Mouse (Mus musculus) retina, postnatal 7 days (tissue): ENCODE measurements around the gene Macrod1.

ENCODE experiments used
- DNase-seq: peaks from one replicate; pipeline ENCODE4 v3.0.0-alpha.2; 2012; ENCODE audit warnings: low read depth, low spot score

The Macrod1 gene

DNA sequence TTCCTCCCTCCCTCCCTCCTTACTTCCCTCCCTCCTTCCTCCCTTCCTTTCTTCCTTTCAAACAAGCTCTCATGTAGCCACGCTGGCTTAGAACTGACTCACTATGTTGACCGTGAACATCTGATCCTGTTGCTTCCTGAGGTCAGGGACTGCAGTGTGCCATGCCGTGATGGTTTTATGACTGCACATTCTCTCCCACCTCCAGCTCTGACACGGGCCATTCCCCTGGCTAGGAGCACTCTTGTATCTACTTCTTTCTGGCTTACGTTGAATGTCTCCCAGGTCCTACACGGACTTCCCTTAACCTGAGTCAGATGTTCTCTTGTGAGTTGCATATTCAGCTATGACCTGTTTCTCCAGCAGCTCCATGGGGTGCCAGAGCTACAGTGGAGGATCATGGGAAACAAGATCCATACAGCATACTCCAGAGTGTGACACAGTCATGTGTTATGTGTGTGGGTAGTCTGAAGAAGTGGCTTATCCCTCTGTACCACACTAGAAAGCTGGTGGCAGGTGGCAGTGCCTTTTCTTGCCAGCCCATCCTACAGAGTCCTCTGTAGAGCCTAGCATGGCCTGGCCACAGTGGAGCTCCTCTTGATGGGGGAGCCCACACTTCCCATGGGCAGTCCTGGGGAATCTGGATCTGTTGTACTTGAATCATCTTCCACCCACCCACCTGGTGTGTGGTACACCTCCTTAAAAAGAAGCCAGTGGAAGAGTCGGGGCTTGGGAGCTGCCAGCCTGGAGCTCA, 25.1 kb downstream of the Macrod1 start:
- no peak for DNase-seq

DNA sequence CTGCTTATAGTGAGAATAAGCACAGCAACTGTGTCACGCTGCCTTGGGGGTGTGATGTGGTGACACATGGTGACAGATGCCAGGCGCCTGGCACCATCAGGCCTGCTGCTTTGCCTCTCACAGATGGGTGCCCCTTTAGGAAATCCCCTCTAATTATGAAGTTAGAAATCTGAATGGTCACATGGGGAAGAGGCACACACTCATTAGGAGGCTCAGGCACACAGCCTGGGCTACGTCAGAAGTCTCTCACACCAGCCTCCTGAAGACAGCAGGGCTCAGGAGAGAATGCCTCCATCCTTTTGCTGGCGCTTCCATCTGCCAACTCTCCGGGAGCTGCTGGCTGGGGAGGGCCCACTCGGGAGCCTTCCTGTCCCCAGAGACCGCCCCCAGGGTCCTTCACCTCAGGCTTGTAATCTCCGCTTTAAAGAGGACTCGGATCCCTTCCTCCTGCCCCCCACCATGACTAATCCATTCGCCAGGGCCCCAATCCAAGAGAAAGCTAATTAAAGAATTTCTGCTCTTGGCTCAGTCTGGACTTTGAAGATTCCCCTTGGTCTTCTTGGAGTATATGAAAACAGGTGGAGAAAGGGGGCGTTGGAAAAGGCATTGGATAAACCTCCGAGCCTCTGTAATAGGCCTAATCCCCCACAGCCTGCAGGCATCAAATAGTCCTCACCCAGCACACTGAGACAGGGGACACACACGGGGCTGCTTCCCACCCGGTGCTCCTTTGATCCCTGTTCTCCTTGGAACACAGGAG, 26.6 kb downstream of the Macrod1 start:
- no peak for DNase-seq

DNA sequence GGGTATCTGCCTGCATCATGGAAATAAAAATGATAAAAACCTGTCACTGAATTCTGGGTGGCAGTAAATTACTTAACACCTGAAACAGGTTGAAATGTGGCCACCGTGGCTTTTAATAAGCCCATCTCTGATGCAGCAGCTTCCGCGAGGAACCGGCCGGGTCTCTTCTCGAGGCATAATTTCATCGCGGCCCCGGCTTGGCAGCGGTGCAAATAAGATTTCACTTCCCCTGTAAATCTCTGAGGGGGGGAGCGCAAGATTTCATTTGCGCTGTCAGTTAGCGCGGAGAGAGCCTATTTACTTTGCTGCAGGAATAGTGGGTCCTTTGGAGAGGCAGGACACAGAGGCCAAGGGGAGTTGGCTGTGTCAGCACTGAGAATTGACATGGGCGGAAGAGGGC, 28.1 kb downstream of the Macrod1 start:
- DNase-seq: no peak

DNA sequence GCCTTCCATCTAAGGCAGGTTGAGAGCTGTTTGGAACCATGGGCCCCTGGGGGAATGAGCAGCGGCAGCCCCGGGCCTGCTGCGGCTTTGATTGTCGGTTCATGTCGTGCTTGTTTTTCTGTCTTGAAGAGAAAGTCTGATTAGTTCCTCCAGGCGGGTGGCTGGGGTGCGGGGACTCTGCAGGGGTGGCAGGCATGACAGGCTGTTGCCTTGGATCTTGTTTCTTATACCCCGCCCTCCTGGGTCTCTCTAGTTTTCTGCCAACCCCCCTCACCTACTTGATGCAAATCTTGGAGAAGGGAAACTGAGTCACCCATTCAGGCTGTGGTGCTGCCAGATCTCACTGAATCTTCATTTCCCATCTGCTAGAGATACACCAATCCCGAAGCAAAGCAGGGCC, 31.9 kb downstream of the Macrod1 start:
- DNase-seq: no peak

DNA sequence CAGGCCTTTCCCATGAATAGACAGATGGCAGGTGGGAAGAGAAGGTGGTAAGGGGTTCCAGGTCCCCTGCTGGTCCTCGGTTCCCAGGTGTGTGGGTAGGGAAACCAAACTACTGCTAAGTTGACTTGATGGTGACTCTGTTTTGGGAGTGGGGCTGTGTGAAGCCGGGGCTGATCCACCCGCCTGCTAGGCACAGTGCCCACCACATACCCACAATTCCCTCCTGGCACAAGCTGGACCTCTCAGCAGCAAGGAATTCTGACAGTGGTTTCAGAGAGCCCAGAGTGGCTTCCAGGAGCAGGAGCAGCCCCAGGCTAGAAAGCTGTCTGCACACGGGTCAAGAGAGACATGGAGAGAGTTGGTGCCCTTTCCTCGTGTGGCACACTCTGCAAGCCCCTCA, 32.4 kb downstream of the Macrod1 start:
- no peak for DNase-seq

DNA sequence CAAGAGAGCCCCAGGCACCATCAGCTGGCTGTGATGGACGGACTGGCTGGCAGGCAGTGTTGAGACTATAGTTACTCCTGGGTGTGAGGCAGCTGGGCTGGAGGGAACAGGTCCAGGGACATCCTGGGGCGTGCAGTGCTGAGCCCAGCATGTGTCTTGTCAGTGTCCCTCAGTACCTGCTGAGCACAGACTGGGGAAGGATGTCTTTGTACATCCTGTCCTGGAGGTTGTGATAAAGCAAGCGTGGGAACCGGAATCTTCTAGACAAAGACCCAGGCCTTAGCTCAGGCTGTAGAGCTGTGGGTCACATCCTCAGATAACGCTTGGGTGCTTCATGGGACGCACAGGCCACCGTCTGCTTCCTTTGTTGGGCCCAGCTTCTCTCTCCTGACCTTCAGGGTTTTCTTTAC, 33.2 kb downstream of the Macrod1 start:
- no peak for DNase-seq

DNA sequence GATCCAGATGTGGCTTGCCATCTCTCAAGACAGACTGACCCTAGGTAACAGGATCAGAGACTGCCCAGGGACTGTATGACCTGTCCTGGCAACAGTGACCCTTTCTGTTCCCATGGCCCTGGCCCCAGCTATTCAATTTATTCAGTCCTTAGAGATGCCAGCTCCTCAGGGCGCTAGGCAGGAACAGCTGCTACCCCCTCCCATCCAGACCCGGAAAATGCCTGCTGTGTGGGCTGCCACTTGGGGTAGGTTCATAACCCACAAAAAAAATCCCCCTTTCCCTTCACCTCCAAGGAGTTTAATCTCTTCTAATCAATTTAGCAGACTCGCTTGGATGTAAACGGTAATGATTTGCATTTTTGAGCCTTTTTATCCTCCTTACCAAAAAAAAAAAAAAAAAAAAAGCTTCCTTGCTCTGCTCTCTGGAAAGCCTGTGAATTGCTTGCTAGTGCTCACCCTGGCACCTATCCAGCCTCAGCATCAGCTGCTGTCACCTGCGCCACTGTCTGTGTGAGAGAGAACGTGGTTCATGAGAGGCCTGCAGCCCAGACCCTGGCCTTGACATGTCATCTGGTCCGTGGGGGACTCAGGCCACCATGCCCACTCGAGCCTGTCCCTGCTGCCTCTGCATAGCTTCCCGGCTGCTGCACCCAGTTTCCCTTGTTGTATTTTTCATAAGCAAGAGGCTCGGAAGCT, 33.9 kb downstream of the Macrod1 start:
- no peak for DNase-seq

DNA sequence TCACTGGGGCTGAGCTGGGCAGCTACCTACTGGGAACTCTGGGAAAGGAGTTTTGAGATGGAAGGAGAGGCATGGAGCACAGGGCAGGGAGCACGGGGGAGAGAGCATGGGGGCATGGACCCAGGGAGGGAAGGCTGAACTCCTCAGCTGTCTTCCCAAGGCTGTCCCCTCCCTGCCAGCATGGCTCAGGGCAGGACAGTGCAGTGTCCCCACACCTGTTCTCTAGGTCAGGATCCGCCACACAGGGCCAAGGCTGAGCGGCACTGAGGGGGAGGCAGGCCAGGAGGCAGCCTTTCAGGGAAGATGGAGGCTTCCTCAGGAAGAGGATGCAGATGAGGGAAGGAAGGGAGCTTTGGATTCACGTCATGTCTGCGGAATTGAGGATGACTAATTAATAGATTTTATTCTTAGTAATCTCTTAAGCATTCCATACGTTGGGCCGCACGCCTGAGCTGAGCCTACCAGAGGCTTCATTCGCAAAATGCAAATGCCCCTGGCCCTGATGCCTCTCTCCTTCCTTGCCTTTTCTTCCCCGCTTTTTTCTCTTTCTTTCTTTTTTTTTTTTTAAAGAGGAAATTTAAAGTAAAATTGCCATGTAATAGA, 34.9 kb downstream of the Macrod1 start:
- no peak for DNase-seq

DNA sequence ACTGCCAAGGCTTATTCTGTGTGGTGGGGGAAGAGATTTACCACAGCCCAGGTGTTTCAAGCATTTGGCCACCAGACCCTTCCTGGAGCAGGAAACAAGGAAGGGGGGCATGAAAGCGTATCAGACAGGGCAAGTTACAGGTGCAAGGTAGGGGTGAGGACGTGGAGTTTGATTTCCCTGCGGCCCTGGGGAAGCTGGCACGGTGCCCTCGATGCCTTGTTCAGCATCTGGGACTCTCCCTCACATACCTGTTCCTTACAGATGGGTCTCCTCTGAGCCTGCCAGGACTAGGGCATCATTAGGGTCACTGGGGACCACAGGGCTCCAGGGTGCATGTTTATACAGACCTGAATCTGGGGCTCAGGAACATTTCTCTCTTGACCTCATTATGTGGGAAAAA, 36.1 kb downstream of the Macrod1 start:
- no peak for DNase-seq

DNA sequence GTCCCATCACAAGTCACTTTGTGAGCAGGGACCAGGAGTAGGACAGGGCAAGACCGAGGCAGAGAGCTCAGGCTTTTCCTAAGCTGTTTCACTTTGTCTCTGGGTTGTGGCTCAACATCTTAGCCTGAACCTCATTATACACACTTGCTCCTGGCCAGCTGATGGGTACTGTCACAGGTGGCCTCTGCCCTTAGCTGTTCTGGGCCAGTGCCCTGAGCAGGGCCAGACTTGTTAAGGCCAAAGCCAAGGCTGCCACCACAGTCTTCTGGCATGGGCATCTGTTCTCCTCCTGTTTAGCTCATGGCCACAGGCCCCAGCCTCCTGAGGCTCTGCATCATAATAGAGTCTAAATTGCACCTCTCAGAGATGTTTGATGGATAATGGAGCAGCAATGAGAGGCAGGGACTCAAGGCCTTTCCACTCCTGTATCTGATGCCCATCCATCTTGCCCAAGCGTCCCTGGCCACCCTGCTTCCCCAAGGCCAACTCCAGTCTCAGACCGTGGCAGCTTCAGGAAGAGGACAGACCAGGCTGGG, 43.1 kb downstream of the Macrod1 start:
- DNase-seq: no peak

DNA sequence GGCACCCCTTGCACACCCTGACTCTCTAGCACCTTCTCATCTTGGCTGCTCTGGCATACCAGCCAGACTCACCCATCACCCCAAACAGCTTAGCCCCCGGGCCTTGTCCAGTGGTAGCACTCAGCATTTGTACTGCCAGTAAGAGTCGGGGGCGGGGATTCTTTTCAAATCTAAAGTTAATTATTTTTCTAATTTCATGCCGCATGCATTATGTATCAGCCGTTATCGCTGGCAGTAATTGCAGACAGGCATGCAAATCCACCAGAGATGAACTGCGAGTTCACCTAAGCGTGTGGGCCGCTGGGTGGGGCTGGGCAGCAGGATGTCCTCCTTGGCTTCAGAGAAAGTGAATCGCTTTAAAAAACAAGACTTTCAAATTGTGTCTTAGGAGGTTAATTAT, 45.4 kb downstream of the Macrod1 start:
- no peak for DNase-seq

DNA sequence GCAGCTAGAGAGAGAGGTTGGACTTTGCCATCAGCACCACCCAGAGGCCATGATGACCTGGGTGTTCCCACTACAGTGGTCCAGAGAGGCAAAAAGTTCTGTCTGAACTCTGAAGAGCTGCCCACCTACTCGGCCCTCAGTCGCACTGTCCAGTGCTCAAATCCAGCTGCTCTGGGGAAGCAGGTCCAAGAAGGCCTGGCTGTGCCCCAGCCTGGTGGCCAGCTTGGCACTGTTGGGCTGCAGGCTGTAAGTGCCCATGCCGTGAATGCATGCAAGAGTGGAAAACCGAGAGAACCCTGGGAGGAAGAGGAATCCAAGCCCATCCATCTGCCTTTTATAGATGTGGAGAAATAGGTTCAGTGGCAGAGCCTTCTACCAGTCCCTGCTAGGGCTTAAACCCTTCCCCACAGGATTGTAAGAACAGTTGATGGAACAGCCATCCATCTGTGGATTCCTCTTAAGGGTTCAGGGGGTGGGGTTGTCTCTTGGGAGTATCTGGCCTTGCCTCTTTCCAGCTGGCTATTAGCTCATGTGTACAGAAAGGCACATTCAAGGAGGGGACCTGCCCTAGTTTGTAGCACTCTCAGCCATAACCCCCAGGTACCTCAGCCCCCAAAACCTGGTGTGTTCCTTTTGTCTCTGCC, 46.9 kb downstream of the Macrod1 start:
- DNase-seq: no peak

DNA sequence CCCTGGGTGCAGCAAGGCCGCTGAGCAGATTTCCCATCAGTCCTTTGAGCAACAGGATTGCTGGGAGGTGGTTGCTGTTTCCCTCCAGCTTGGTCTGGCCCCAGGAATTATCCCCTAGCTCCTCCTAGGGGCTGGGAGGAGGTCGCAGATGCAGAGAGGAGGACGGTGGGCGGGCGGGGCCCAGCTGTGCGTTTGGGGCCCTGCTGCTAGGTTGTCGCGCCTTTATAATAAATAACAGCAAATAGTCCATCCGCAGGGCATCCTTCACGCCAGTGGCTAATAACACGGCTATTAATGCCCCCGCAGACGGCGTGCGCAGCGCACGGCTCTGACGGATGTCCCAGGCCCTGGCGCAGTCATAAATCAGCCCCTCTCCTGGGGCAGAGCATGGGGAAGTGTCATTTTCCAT, 47.4 kb downstream of the Macrod1 start:
- DNase-seq: no peak

DNA sequence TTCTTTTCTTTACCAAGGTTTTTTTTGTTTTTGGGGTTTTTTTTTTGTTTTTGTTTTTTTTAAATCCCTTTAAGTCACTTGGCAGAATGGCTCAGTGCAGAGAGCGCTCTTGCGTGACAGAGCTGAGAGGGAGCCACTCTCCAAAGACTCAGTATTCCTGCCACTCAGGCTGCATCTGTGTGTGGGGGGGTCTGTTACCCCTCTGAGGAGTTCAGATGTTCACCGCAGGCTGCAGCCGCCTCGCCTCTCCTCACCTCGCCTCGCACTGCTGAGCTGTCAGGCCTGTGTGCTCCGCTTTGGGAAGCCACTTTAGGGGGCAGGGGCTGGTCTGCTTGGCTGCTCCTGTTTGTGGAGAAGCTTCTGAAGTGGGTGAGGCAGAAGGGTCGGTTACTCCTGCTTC, 48.9 kb downstream of the Macrod1 start, which contains the start of gene Flrt1:
TSS of gene Flrt1 (minus strand) at position 186 of the 400 bp plus-strand sequence.
- no peak for DNase-seq

DNA sequence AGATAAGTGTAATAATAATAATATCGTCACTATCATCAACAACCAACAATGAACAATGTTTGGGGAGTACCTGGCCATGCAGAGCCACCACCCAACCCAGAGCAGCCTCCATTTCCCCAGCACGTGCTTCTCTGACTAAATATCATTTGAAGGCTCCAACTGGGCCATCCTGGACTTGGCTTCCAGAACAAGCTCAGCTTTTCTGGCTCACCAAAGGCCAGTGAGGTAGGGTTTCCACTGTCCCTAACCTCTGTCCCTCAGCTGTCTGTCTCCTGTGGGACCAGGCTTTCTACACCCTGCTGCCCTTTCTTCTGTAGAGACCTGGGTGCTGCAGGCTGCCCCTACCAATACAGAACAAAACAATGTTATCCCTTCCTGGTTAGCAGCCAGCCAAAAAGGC, 50.0 kb downstream of the Macrod1 start:
- no peak for DNase-seq

DNA sequence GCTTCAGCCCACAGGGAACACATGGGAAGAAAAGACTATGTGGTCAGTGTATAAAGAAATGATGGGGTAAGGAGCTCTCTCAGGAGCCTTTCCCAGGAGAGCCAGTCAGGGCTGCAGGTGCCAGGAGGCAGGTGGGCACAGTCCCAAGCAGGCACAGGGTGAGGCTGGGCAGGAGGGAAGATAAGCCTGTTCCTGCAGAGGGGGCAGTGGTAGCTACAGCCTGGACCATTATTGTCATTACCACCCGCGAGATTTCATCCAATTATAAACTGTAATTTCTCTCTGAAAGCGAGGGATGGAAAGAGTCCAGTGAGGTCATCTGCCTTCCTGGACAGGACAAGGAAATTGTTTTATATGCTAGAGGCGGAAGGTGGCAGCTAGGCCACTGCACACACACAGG, 50.6 kb downstream of the Macrod1 start:
- no peak for DNase-seq

DNA sequence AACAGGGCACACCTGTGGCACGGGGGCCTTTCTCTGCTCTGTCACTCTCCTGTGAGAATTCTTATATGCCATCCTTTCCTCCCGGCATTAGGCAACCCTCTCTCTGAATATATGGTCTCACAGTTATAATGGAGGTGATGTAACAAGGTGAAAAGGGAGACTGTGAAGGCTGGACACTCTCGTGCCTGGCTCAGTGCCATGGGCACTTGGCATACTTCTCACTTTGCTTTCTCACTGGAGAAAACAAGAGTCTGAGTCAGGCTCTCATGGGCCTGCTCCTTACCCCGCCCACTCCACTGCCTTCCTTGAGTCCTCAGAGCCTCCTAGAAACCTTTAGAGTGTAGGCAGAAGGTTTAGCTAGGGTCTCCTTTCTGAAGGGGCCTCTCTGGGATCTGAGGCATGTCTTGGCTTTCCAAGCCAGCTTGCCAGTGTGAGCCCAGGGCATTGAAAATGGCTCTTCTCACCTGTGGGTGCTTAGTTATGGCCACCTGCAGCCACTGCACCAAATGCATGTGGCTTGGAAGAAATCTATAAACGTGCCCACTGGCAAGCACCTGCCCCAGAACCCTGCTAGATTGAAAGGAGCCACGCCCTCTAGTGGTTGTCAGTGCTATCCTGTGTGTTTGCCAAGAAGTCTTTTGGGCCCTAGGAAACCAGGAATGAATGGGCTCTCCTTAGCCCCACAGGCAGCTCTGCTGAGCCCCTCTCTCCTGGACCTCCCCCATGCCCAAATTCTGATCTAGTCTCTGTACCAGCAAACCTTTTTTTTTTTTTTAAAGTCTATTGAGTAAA, 51.7 kb downstream of the Macrod1 start:
- DNase-seq: no peak

DNA sequence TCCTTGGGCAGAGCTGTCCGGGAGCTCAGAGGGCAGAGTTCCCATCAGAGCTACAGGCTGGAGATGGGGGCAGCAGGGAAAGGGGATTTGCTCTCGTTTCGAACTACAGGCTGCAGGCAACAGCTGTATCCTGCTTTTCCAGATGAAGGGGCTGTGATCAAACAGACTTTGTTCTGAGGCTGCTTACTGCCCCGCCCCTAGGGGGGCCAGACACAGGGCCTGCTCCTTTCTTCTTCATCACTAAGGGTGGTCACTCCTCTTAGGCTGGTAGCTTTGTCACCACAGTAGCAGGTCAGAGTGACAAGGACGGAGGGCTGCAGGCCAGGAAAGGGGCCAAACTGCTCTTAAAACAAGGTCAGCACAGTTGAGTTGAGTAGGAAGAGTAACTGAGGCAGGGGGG, 53.5 kb downstream of the Macrod1 start:
- no peak for DNase-seq

DNA sequence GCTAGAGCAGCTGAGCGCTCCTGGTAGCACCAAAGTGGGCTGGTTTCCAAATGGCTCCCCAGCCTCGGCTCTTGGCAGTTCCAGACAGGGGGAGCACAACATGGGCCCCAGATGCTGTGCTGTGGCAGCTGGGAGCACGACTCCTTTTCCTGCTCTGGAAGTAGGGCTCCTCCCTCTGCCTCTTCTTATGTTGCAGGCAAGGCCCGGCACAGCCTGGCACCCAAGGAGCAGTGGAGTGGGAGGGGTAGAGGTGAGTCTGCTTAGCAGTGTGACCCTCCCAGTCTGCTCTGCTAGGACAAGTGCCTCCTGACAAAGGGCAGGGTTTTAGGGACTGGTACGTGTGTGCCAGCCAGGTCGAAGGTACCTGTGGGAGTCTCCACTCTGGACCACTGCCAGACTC, 54.3 kb downstream of the Macrod1 start:
- DNase-seq: no peak

DNA sequence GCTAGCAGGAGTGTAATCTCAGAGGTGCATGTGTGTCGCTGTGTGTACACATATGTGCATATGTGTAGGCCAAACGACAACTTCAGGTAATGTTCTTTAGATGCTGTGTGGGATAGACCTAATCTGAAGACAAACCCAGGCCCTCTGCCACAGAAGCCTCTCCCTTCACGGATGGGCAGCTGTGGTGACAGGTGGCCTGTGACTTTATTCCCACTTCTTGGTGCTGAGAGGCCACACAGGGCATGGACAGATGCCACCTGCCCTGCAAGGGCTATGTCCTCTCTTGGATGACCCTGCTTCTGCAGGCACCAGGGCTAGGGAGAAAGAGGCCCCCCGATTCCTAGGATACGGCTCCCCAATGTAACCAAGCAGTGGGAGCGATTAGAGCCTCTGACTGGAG, 54.7 kb downstream of the Macrod1 start:
- no peak for DNase-seq

DNA sequence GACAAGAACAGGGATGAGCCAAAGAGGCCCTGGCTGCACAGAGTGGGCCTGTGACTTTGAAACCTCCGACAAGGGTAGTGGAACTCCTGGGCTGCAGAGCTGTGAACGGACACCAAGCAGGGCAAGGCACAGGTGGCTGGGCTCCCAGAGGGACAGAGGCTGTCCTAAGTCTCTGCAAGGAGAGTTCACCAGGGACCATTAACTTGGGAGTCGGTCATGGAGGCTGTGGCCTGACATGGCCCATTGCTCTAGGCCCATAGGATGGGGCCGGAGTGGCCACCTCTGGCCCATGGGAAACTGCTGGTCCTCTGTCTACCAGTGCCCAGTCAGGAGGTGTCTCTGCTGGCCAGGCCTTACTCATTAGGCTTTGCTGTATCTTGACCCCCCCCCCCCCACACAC, 55.1 kb downstream of the Macrod1 start:
- DNase-seq: no peak
